Mouse (Mus musculus) layer of hippocampus, adult 9-11 months (tissue): ENCODE measurements around the gene Arhgap44.

Experiments used
- DNase-seq: peaks from one replicate; pipeline ENCODE4 v3.0.0; 2022

Arhgap44 gene

GRCm38 (mm10) chr11:65135251-65135739 is 27.5 kb downstream of the Arhgap44 start:
- peak; percentile 48 for DNase-seq

GRCm38 (mm10) chr11:65133661-65134060 is 29.1 kb downstream of the Arhgap44 start:
- no peak for DNase-seq

GRCm38 (mm10) chr11:65129110-65129509 is 33.7 kb downstream of the Arhgap44 start:
- DNase-seq = no peak

- no peak for DNase-seq
Measured at GRCm38 (mm10) chr11:65128666-65129065, 34.1 kb downstream of the Arhgap44 start.

GRCm38 (mm10) chr11:65126566-65126965 is 36.2 kb downstream of the Arhgap44 start:
- peak; percentile 49 for DNase-seq

- peak; percentile 69 for DNase-seq
Measured at GRCm38 (mm10) chr11:65124913-65125418, 37.8 kb downstream of the Arhgap44 start.

- DNase-seq = no peak
Measured at GRCm38 (mm10) chr11:65120276-65120675, 42.5 kb downstream of the Arhgap44 start.

GRCm38 (mm10) chr11:65115811-65116210 is 47.0 kb downstream of the Arhgap44 start:
- no peak for DNase-seq

- DNase-seq = no peak
Measured at GRCm38 (mm10) chr11:65112086-65112485, 50.7 kb downstream of the Arhgap44 start.

- DNase-seq = no peak
Measured at GRCm38 (mm10) chr11:65111651-65112050, 51.1 kb downstream of the Arhgap44 start.

GRCm38 (mm10) chr11:65110058-65110457 is 52.7 kb downstream of the Arhgap44 start:
- DNase-seq = no peak

- no peak for DNase-seq
Measured at GRCm38 (mm10) chr11:65107734-65108171, 55.0 kb downstream of the Arhgap44 start.

GRCm38 (mm10) chr11:65107151-65107550 is 55.6 kb downstream of the Arhgap44 start:
- DNase-seq = no peak

- no peak for DNase-seq
Measured at GRCm38 (mm10) chr11:65104076-65104475, 58.7 kb downstream of the Arhgap44 start.

- DNase-seq = no peak
Measured at GRCm38 (mm10) chr11:65101206-65101605, 61.6 kb downstream of the Arhgap44 start.

GRCm38 (mm10) chr11:65100031-65100430 is 62.7 kb downstream of the Arhgap44 start:
- no peak for DNase-seq

GRCm38 (mm10) chr11:65097526-65098070 is 65.2 kb downstream of the Arhgap44 start:
- no peak for DNase-seq

- DNase-seq = no peak
Measured at GRCm38 (mm10) chr11:65096866-65097265, 65.9 kb downstream of the Arhgap44 start.

GRCm38 (mm10) chr11:65092851-65093250 is 69.9 kb downstream of the Arhgap44 start:
- no peak for DNase-seq

GRCm38 (mm10) chr11:65090386-65090785 is 72.4 kb downstream of the Arhgap44 start:
- no peak for DNase-seq

GRCm38 (mm10) chr11:65089982-65090381 is 72.8 kb downstream of the Arhgap44 start:
- no peak for DNase-seq

- no peak for DNase-seq
Measured at GRCm38 (mm10) chr11:65089282-65089681, 73.5 kb downstream of the Arhgap44 start.

- DNase-seq = no peak
Measured at GRCm38 (mm10) chr11:65088451-65089222, 74.1 kb downstream of the Arhgap44 start.

- DNase-seq = no peak
Measured at GRCm38 (mm10) chr11:65080761-65081160, 82.0 kb downstream of the Arhgap44 start.
